Comparison of ENCODE assay signal across 10 mouse cellular contexts in genomic region chr2:32888551-32888950, GRCm38 (mm10). TPM values are rescaled to one million over a fixed set of nuclear protein-coding genes. Genes with fewer than 3 reads are reported as not detected.
A peak's percentile ranks its signal among the peaks of the same experiment; 100 is the strongest.
DNase-seq lines count a peak whose midpoint lies in the region; ATAC-seq and TF ChIP-seq lines count a peak whose summit lies in the region.
"Had no signal": no experiment of that assay in that cellular context is flagged by ENCODE, and none has a peak within 500 bp of the region (broad histone marks: within the 10 kb centered on the region; RNA-seq: fewer than 3 reads in every experiment).

No protein-coding gene starts in this region.

- H3K9ac ChIP-seq in forebrain, embryonic 11.5 days (ENCODE audit: low read length) = 0 out of 2 replicates have a peak overlapping the region, but pooled peaks have one; percentile 3
- H3K9ac ChIP-seq in forebrain, embryonic 16.5 days (replicated peaks; ENCODE audit: low read depth, low read length) = no peak overlapping the region
- H3K9ac ChIP-seq in hindbrain, embryonic 12.5 days = peak overlapping the region; percentile 3; the same call in 1 of the 2 replicates
- no peak overlapping the region for H3K9ac ChIP-seq in liver, embryonic 15.5 days

- H3K27me3 ChIP-seq in forebrain, embryonic 11.5 days (ENCODE audit: control insufficient read depth, insufficient read depth, low read length) = no peaks in the 10 kb centered on the region
- H3K27me3 ChIP-seq in forebrain, embryonic 16.5 days (replicated peaks; ENCODE audit: control insufficient read depth, insufficient read depth, low read length) = no peaks in the 10 kb centered on the region
- H3K27me3 ChIP-seq in hindbrain, embryonic 12.5 days = no peaks in the 10 kb centered on the region
- no peaks in the 10 kb centered on the region for H3K27me3 ChIP-seq in liver, embryonic 15.5 days

- DNase-seq in forebrain, embryonic 11.5 days (ENCODE audit: low spot score) = no peak
- no peak for DNase-seq in layer of hippocampus, adult 2 months (ENCODE audit: low spot score in 2 of 2)
- DNase-seq in layer of hippocampus, adult 11-12 months (ENCODE audit: low spot score) = no peak
- DNase-seq in gastrocnemius, postnatal 25 days = no peak
- DNase-seq in thymus, postnatal 36 days = no peak
- DNase-seq: adrenal gland, postnatal 25 days; cerebellum, postnatal 14 days had no signal

- H3K36me3 ChIP-seq in forebrain, embryonic 11.5 days (ENCODE audit: control insufficient read depth, insufficient read depth, low read length) = no peaks in the 10 kb centered on the region
- H3K36me3 ChIP-seq in forebrain, embryonic 16.5 days (ENCODE audit: control insufficient read depth, insufficient read depth) = no peaks in the 10 kb centered on the region
- H3K36me3 ChIP-seq in hindbrain, embryonic 12.5 days = no peaks in the 10 kb centered on the region
- H3K36me3 ChIP-seq in liver, embryonic 15.5 days (replicated peaks) = no peaks in the 10 kb centered on the region

- peaks cover 3% of the 10 kb centered on the region; the same call in 1 of the 2 replicates for H3K4me1 ChIP-seq in forebrain, embryonic 11.5 days (replicated peaks; ENCODE audit: control insufficient read depth, insufficient read depth, low read length)
- peaks cover 5% of the 10 kb centered on the region for H3K4me1 ChIP-seq in forebrain, embryonic 16.5 days (replicated peaks; ENCODE audit: control insufficient read depth, insufficient read depth, low read length)
- H3K4me1 ChIP-seq in hindbrain, embryonic 12.5 days = peaks cover 29% of the 10 kb centered on the region
- peaks cover 46% of the 10 kb centered on the region for H3K4me1 ChIP-seq in liver, embryonic 15.5 days (replicated peaks)

- H3K27ac ChIP-seq in forebrain, embryonic 11.5 days (ENCODE audit: low read depth, low read length) = 0 out of 2 replicates have a peak overlapping the region, but pooled peaks have one; percentile 18
- H3K27ac ChIP-seq in forebrain, embryonic 16.5 days (ENCODE audit: low read length) = no peak overlapping the region
- H3K27ac ChIP-seq in layer of hippocampus, adult 2 months = peak overlapping the region; percentile 47; the same call in 1 of the 2 replicates
- peak overlapping the region; percentile 76 for H3K27ac ChIP-seq in hindbrain, embryonic 12.5 days
- no peak overlapping the region for H3K27ac ChIP-seq in liver, embryonic 15.5 days (replicated peaks)

- no peak for TF ChIP-seq CTCF in layer of hippocampus, adult 2 months (conservative IDR thresholded peaks at IDR 0.05)

- H3K9me3 ChIP-seq in forebrain, embryonic 11.5 days (ENCODE audit: control insufficient read depth, low read length) = no peaks in the 10 kb centered on the region
- H3K9me3 ChIP-seq in forebrain, embryonic 16.5 days (ENCODE audit: control insufficient read depth, low read length) = no peaks in the 10 kb centered on the region
- H3K9me3 ChIP-seq in hindbrain, embryonic 12.5 days (replicated peaks) = no peaks in the 10 kb centered on the region
- no peaks in the 10 kb centered on the region for H3K9me3 ChIP-seq in liver, embryonic 15.5 days (replicated peaks)

- no peak overlapping the region for H3K4me2 ChIP-seq in forebrain, embryonic 11.5 days (ENCODE audit: low read depth, low read length, severe bottlenecking)
- H3K4me2 ChIP-seq in forebrain, embryonic 16.5 days (ENCODE audit: low read length) = no peak overlapping the region
- no peak overlapping the region for H3K4me2 ChIP-seq in hindbrain, embryonic 12.5 days (replicated peaks)
- H3K4me2 ChIP-seq in liver, embryonic 15.5 days = no peak overlapping the region

- no peak for ATAC-seq in forebrain, embryonic 11.5 days (replicated peaks; ENCODE audit: low FRiP score)
- ATAC-seq in forebrain, embryonic 16.5 days = no peak
- ATAC-seq in hindbrain, embryonic 12.5 days (ENCODE audit: low FRiP score) = no peak
- ATAC-seq in liver, embryonic 15.5 days (ENCODE audit: insufficient read depth) = 0 out of 2 replicates have a peak, but pooled peaks have one; percentile 6

- H3K4me3 ChIP-seq in forebrain, embryonic 11.5 days (ENCODE audit: low read depth, low read length) = no peak overlapping the region
- H3K4me3 ChIP-seq in forebrain, embryonic 16.5 days (replicated peaks; ENCODE audit: low read length) = no peak overlapping the region
- no peak overlapping the region for H3K4me3 ChIP-seq in layer of hippocampus, adult 2 months
- H3K4me3 ChIP-seq in hindbrain, embryonic 12.5 days = no peak overlapping the region
- no peak overlapping the region for H3K4me3 ChIP-seq in liver, embryonic 15.5 days (replicated peaks)

- WGBS in forebrain, embryonic 11.5 days = 43% methylated on average over 3 of the region's 3 CpGs
- 43% methylated on average over 3 of the region's 3 CpGs for WGBS in forebrain, embryonic 16.5 days
- WGBS in hindbrain, embryonic 12.5 days = 44% methylated on average over 3 of the region's 3 CpGs
- WGBS in liver, embryonic 15.5 days (ENCODE audit: insufficient replicate concordance) = 31% methylated on average over 3 of the region's 3 CpGs

RNA-seq across cellular contexts. Expression of gene Fam129b, which starts 12.6 kb away (rescaled TPM):
- 13.8 and 15.4 TPM in 2 replicates for polyA plus RNA-seq in forebrain, embryonic 11.5 days (2014; fragmentation: Nextera tagmentation; extraction: Ambion mirVana)
- 36.4 and 41.1 TPM in 2 replicates for polyA plus RNA-seq in forebrain, embryonic 16.5 days (2015; fragmentation: Nextera tagmentation; extraction: Ambion mirVana)
- total RNA-seq in layer of hippocampus, adult 2 months (2021) = 10 to 100 TPM; 14.5 to 14.9 TPM
- polyA plus RNA-seq in hindbrain, embryonic 12.5 days (2016; fragmentation: Nextera tagmentation; extraction: Ambion mirVana) = 42.2 and 43.8 TPM in 2 replicates
- 8.5 and 11.6 TPM in 2 replicates for polyA plus RNA-seq in liver, embryonic 15.5 days (2015; fragmentation: Nextera tagmentation; extraction: Ambion mirVana)
- 10 to 100 TPM in 1 of 2 experiments, 1 to 10 TPM in 1; 8.1 to 12.4 TPM for total RNA-seq in gastrocnemius, postnatal 25 days (2021)

RNA-seq across cellular contexts. Expression of gene Stxbp1, which starts 41.5 kb away (rescaled TPM):
- polyA plus RNA-seq in forebrain, embryonic 11.5 days (2014; fragmentation: Nextera tagmentation; extraction: Ambion mirVana) = 44.0 and 44.6 TPM in 2 replicates
- polyA plus RNA-seq in forebrain, embryonic 16.5 days (2015; fragmentation: Nextera tagmentation; extraction: Ambion mirVana) = 227 and 251 TPM in 2 replicates
- total RNA-seq in layer of hippocampus, adult 2 months (2021) = 100 to 1,000 TPM; 550 to 603 TPM
- 102 and 105 TPM in 2 replicates for polyA plus RNA-seq in hindbrain, embryonic 12.5 days (2016; fragmentation: Nextera tagmentation; extraction: Ambion mirVana)
- 2.4 and 2.5 TPM in 2 replicates for polyA plus RNA-seq in liver, embryonic 15.5 days (2015; fragmentation: Nextera tagmentation; extraction: Ambion mirVana)
- total RNA-seq in gastrocnemius, postnatal 25 days (2021) = 1 to 10 TPM; 2.7 to 3.8 TPM

Comparison
In these comparisons a context has a peak if more than half of its experiments do, and no peak if none do; other contexts are left out.
1. H3K27ac ChIP-seq: peak in forebrain, embryonic 11.5 days (single experiment), layer of hippocampus, adult 2 months (single experiment) and hindbrain, embryonic 12.5 days (single experiment); none in forebrain, embryonic 16.5 days (single experiment) and liver, embryonic 15.5 days (single experiment).
2. H3K9ac ChIP-seq: peak in forebrain, embryonic 11.5 days (single experiment) and hindbrain, embryonic 12.5 days (single experiment); none in forebrain, embryonic 16.5 days (single experiment) and liver, embryonic 15.5 days (single experiment).
3. RNA of gene Stxbp1, which starts 41.5 kb away (polyA plus RNA-seq): 227 to 251 TPM in forebrain, embryonic 16.5 days, 102 to 105 TPM in hindbrain, embryonic 12.5 days and 44.0 to 44.6 TPM in forebrain, embryonic 11.5 days; 2.4 to 2.5 TPM in liver, embryonic 15.5 days; every median in the first group is over 10 times any median in the second.